Mouse (Mus musculus) adrenal gland (tissue): ENCODE data around the gene Myo1f.
"Not testable (repeated sequence)": the region's sequence is repeated elsewhere in the genome, so short reads cannot be mapped to it uniquely, and the experiment has no call there.

ENCODE experiments used
- intact Hi-C: fragments of 180-260 bp; cut with DNase I; formaldehyde crosslinking; loops from one replicate; pipeline ENCODE4 v1.15.1; 2025

Myo1f gene

GRCm38 (mm10) chr17:33566182-33566581 lies 10.7 kb downstream of the Myo1f start:
- intact Hi-C loops: no loop called here

- intact Hi-C loops: no loop called here
Observed at GRCm38 (mm10) chr17:33584061-33584460, 28.6 kb downstream of the Myo1f start.

GRCm38 (mm10) chr17:33586011-33586410 lies 30.5 kb downstream of the Myo1f start:
- intact Hi-C loops: no loop called here

GRCm38 (mm10) chr17:33597271-33597670 lies 41.8 kb downstream of the Myo1f start:
- intact Hi-C loops: no loop called here

- intact Hi-C loops: no loop called here
Observed at GRCm38 (mm10) chr17:33598506-33598905, 43.0 kb downstream of the Myo1f start.

GRCm38 (mm10) chr17:33599836-33600475 lies 44.4 kb downstream of the Myo1f start:
- intact Hi-C loops: no loop called here

- intact Hi-C loops: no loop called here
Observed at GRCm38 (mm10) chr17:33600831-33601230, 45.3 kb downstream of the Myo1f start.

GRCm38 (mm10) chr17:33601947-33602346 lies 46.4 kb downstream of the Myo1f start:
- intact Hi-C loops: no loop called here

- intact Hi-C loops: no loop called here
Observed at GRCm38 (mm10) chr17:33607273-33607672, 51.8 kb downstream of the Myo1f start.

- intact Hi-C loops: no loop called here
Observed at GRCm38 (mm10) chr17:33610548-33610947, 55.0 kb downstream of the Myo1f start.

- intact Hi-C loops: not testable (repeated sequence)
Observed at GRCm38 (mm10) chr17:33613726-33614125, 58.2 kb downstream of the Myo1f start.

GRCm38 (mm10) chr17:33627281-33627680 lies 71.8 kb downstream of the Myo1f start:
- intact Hi-C loops: no loop called here

- intact Hi-C loops: no loop called here
Observed at GRCm38 (mm10) chr17:33628621-33629486, 73.3 kb downstream of the Myo1f start, which contains the start of gene Zfp414. Gene Zfp414 (plus strand): TSS chr17:33629090.

GRCm38 (mm10) chr17:33629487-33630125 lies 74.1 kb downstream of the Myo1f start:
- intact Hi-C loops: no loop called here

GRCm38 (mm10) chr17:33630171-33630895 lies 74.8 kb downstream of the Myo1f start:
- intact Hi-C loops: no loop called here

- intact Hi-C loops: no loop called here
Observed at GRCm38 (mm10) chr17:33631236-33631635, 75.7 kb downstream of the Myo1f start.

- intact Hi-C loops: no loop called here
Observed at GRCm38 (mm10) chr17:33631796-33632195, 76.3 kb downstream of the Myo1f start.

GRCm38 (mm10) chr17:33637038-33637437 lies 81.5 kb downstream of the Myo1f start:
- intact Hi-C loops: no loop called here

- intact Hi-C loops: no loop called here
Observed at GRCm38 (mm10) chr17:33637516-33638276, 82.2 kb downstream of the Myo1f start, which contains the start of gene Pram1. Gene Pram1 (plus strand): TSS chr17:33638056.

GRCm38 (mm10) chr17:33639743-33640142 lies 84.2 kb downstream of the Myo1f start:
- intact Hi-C loops: no loop called here

GRCm38 (mm10) chr17:33644068-33644467 lies 88.6 kb downstream of the Myo1f start:
- intact Hi-C loops: no loop called here
